Mouse (Mus musculus) hindbrain, embryonic 15.5 days (tissue): ENCODE data around the gene Aff3. TPM values are rescaled to one million over a fixed set of nuclear protein-coding genes. Genes with fewer than 3 reads are reported as not detected.

Experiments used
- polyA plus RNA-seq: library from polyadenylated mRNA; unstranded; fragments of >200 nt; fragmentation: Nextera tagmentation; extraction: Ambion mirVana; gene quantifications from 2 replicates; pipeline ENCODE4 v1.2.1, GENCODE M21; 2015

Gene Aff3
- polyA plus RNA-seq, 1 experiment from 2014 or later, result 33.4 TPM

Other genes starting within 250 kb of the Aff3 start
- 21.9 and 24.1 TPM in 2 replicates for gene Lonrf2, start 171.8 kb upstream of the Aff3 start, polyA plus RNA-seq
- 54.7 and 58.8 TPM in 2 replicates for gene Chst10, start 233.2 kb upstream of the Aff3 start, polyA plus RNA-seq